Mouse (Mus musculus): ENCODE results near the gene Sh2d6. TPM values are rescaled to one million over a fixed set of nuclear protein-coding genes. Genes with fewer than 3 reads are reported as not detected.

Gene Sh2d6
- polyA plus RNA-seq, 1 experiment from 2014 or later = not detected

- Histone ChIP-seq H3K9ac (replicated peaks) (peak overlapping the region; percentile 41), H3K9me3 (ENCODE audit: low read length) (no peaks in the 10 kb centered on the region), H3K4me3 (ENCODE audit: low read depth, low read length) (peak overlapping the region; percentile 32), H3K36me3 (replicated peaks; ENCODE audit: insufficient read depth, low read length) (no peaks in the 10 kb centered on the region), H3K27me3 (ENCODE audit: insufficient read depth, low read length) (no peaks in the 10 kb centered on the region), H3K4me1 (ENCODE audit: insufficient read depth) (peaks cover 33% of the 10 kb centered on the region), H3K27ac (ENCODE audit: low read depth) (peak overlapping the region; percentile 55; the same call in 1 of the 2 replicates), H3K4me2 (ENCODE audit: low read depth, low read length) (peak overlapping the region; percentile 59)
- WGBS (ENCODE audit: insufficient replicate concordance) = 50% methylated on average over 6 of the region's 6 CpGs
- no peak for ATAC-seq
- TF ChIP-seq CTCF (IDR thresholded peaks at IDR 0.05; ENCODE audit: low read depth) (no peak), EP300 (IDR thresholded peaks at IDR 0.05; ENCODE audit: low read depth) (no peak)
- DNase-seq = no peak
Observed at GRCm38 (mm10) chr6:72550025-72550424, 28.5 kb upstream of the Sh2d6 start.

- peak overlapping the region; percentile 41 for H3K9ac ChIP-seq (replicated peaks)
- H3K4me1 ChIP-seq (ENCODE audit: insufficient read depth) = peaks cover 36% of the 10 kb centered on the region
- no peaks in the 10 kb centered on the region for H3K27me3 ChIP-seq (ENCODE audit: insufficient read depth, low read length)
- peak overlapping the region; percentile 55 for H3K27ac ChIP-seq (ENCODE audit: low read depth)
- peak overlapping the region; percentile 59 for H3K4me2 ChIP-seq (ENCODE audit: low read depth, low read length)
- WGBS (ENCODE audit: insufficient replicate concordance) = 29% methylated on average over 9 of the region's 9 CpGs
- H3K36me3 ChIP-seq (replicated peaks; ENCODE audit: insufficient read depth, low read length) = no peaks in the 10 kb centered on the region
- H3K9me3 ChIP-seq (ENCODE audit: low read length) = no peaks in the 10 kb centered on the region
- H3K4me3 ChIP-seq (ENCODE audit: low read depth, low read length) = peak overlapping the region; percentile 32
- ATAC-seq (0 out of 2 replicates have a peak, but pooled peaks have one; percentile 29), DNase-seq (peak; percentile 55)
- no peak for TF ChIP-seq EP300 (IDR thresholded peaks at IDR 0.05; ENCODE audit: low read depth)
- TF ChIP-seq CTCF (IDR thresholded peaks at IDR 0.05; ENCODE audit: low read depth) = no peak
Observed at GRCm38 (mm10) chr6:72549041-72549580, 27.6 kb upstream of the Sh2d6 start.

GRCm38 (mm10) chr6:72547862-72548261, 26.4 kb upstream of the Sh2d6 start:
- Histone ChIP-seq H3K36me3 (replicated peaks; ENCODE audit: insufficient read depth, low read length) (no peaks in the 10 kb centered on the region), H3K4me1 (ENCODE audit: insufficient read depth) (peaks cover 32% of the 10 kb centered on the region), H3K4me2 (ENCODE audit: low read depth, low read length) (no peak overlapping the region), H3K9ac (replicated peaks) (no peak overlapping the region), H3K27me3 (ENCODE audit: insufficient read depth, low read length) (no peaks in the 10 kb centered on the region), H3K27ac (ENCODE audit: low read depth) (no peak overlapping the region), H3K9me3 (ENCODE audit: low read length) (no peaks in the 10 kb centered on the region), H3K4me3 (ENCODE audit: low read depth, low read length) (no peak overlapping the region)
- TF ChIP-seq EP300 (IDR thresholded peaks at IDR 0.05; ENCODE audit: low read depth) = no peak
- no peak for TF ChIP-seq CTCF (IDR thresholded peaks at IDR 0.05; ENCODE audit: low read depth)
- no peak for ATAC-seq
- WGBS (ENCODE audit: insufficient replicate concordance) = 73% methylated on average over 3 of the region's 3 CpGs
- DNase-seq = no peak

DNA sequence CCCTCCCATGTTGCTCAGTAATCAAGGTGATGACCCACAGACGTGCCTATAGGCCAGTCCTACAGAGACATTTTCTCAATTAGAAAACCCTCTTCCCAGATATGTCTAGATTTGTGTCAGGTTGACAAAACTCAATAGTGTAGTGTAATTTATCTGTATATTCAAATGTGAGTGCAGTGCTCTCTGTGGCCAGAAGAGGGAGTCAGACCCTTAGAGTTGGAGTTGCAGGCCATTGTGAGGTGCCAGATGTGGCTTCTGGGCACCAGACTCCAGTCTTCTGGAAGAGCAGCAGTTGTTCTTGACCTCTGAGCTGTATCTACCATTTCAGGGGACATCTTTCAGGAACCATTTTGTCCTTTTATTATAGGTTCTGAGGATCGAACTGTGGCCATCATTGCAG, 25.6 kb upstream of the Sh2d6 start:
- TF ChIP-seq EP300 (IDR thresholded peaks at IDR 0.05; ENCODE audit: low read depth) = no peak
- peak; percentile 27; the same call in 1 of the 2 replicates for TF ChIP-seq CTCF (IDR thresholded peaks at IDR 0.05; ENCODE audit: low read depth)
- no peak overlapping the region for H3K9ac ChIP-seq (replicated peaks)
- 81% methylated on average over 2 of the region's 2 CpGs for WGBS (ENCODE audit: insufficient replicate concordance)

DNA sequence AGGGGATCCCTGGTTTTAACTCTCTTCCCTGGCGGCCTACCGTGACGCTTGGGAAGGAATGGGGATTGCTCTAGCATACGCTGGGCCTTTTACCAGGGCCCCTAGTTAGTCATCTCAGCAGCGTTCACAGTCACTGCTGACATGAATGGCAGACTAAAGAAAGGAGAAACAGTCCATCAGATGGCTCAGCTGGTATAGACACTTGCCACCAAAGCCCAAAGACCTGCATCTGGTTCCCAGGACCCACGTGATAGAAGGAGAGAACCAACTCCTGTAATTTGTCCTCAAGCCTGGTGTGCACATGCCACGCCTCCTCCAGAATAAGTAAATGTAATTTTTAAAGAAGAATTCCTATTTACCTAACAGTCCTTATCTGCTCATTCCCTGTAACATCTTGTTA, 23.9 kb upstream of the Sh2d6 start:
- WGBS (ENCODE audit: insufficient replicate concordance) = 71% methylated on average over 7 of the region's 7 CpGs
- H3K27me3 ChIP-seq (ENCODE audit: insufficient read depth, low read length) = no peaks in the 10 kb centered on the region
- no peak for DNase-seq
- no peak overlapping the region for H3K4me2 ChIP-seq (ENCODE audit: low read depth, low read length)
- H3K27ac ChIP-seq (ENCODE audit: low read depth) = no peak overlapping the region
- H3K36me3 ChIP-seq (replicated peaks; ENCODE audit: insufficient read depth, low read length) = no peaks in the 10 kb centered on the region
- H3K9ac ChIP-seq (replicated peaks) = no peak overlapping the region
- TF ChIP-seq CTCF (IDR thresholded peaks at IDR 0.05; ENCODE audit: low read depth) = no peak
- no peak for TF ChIP-seq EP300 (IDR thresholded peaks at IDR 0.05; ENCODE audit: low read depth)
- no peak overlapping the region for H3K4me3 ChIP-seq (ENCODE audit: low read depth, low read length)
- H3K9me3 ChIP-seq (ENCODE audit: low read length) = no peaks in the 10 kb centered on the region
- H3K4me1 ChIP-seq (ENCODE audit: insufficient read depth) = peaks cover 22% of the 10 kb centered on the region
- no peak for ATAC-seq

More for the DNA sequence above, 25.6 kb upstream of the Sh2d6 start:
- Histone ChIP-seq H3K4me2 (ENCODE audit: low read depth, low read length) (no peak overlapping the region), H3K27me3 (ENCODE audit: insufficient read depth, low read length) (no peaks in the 10 kb centered on the region), H3K4me3 (ENCODE audit: low read depth, low read length) (no peak overlapping the region), H3K9me3 (ENCODE audit: low read length) (no peaks in the 10 kb centered on the region), H3K27ac (ENCODE audit: low read depth) (no peak overlapping the region), H3K4me1 (ENCODE audit: insufficient read depth) (peaks cover 31% of the 10 kb centered on the region), H3K36me3 (replicated peaks; ENCODE audit: insufficient read depth, low read length) (no peaks in the 10 kb centered on the region)
- DNase-seq = no peak
- no peak for ATAC-seq

GRCm38 (mm10) chr6:72544283-72544987, 22.9 kb upstream of the Sh2d6 start, which contains the start of gene Capg:
Gene Capg (plus strand): TSS chr6:72544391.
- H3K4me3 ChIP-seq (ENCODE audit: low read depth, low read length) = peak within 1 kb of the TSS; percentile 54
- H3K9me3 ChIP-seq (ENCODE audit: low read length) = no peaks in the 10 kb centered on the region
- H3K9ac ChIP-seq (replicated peaks) = peak within 1 kb of the TSS; percentile 63
- peak within 1 kb of the TSS; percentile 82 for H3K27ac ChIP-seq (ENCODE audit: low read depth)
- H3K4me1 ChIP-seq (ENCODE audit: insufficient read depth) = peaks cover 16% of the 10 kb centered on the region
- no peak for TF ChIP-seq CTCF (IDR thresholded peaks at IDR 0.05; ENCODE audit: low read depth)
- peak within 1 kb of the TSS; percentile 75 for H3K4me2 ChIP-seq (ENCODE audit: low read depth, low read length)
- H3K36me3 ChIP-seq (replicated peaks; ENCODE audit: insufficient read depth, low read length) = no peaks in the 10 kb centered on the region
- peak; percentile 64 for ATAC-seq
- no peaks in the 10 kb centered on the region for H3K27me3 ChIP-seq (ENCODE audit: insufficient read depth, low read length)
- DNase-seq = peak; percentile 63
- WGBS (ENCODE audit: insufficient replicate concordance) = 3% methylated on average over 23 of the region's 23 CpGs

All from liver, postnatal 0 days (tissue).